Mouse (Mus musculus): ENCODE data around the gene Kyat1.
"Not testable (repeated sequence)": the region's sequence is repeated elsewhere in the genome, so short reads cannot be mapped to it uniquely, and the experiment has no call there.

Kyat1 gene

DNA sequence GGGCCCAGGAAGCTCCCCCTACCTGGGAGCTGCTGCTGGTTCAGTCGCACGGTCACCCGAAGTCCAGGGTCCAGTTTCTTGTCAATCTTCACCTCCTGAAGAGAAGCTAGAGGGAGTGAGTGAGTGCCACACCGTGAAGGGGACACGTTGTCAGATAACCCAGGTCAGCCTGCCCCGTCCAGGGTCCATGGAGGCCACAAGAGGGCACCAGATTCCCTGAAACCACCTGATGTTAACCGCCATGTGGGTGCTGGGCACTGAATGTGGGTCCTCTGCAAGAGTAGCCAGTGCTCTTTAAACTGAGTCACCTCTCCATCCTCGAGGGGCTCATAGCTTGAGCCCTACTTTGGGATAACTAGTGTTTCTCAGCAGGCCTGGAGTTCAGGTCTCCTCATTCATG is 29.8 kb downstream of the Kyat1 start:
- DNase-seq (ENCODE audit: extremely low read depth, low read depth, low spot score): no peak

DNA sequence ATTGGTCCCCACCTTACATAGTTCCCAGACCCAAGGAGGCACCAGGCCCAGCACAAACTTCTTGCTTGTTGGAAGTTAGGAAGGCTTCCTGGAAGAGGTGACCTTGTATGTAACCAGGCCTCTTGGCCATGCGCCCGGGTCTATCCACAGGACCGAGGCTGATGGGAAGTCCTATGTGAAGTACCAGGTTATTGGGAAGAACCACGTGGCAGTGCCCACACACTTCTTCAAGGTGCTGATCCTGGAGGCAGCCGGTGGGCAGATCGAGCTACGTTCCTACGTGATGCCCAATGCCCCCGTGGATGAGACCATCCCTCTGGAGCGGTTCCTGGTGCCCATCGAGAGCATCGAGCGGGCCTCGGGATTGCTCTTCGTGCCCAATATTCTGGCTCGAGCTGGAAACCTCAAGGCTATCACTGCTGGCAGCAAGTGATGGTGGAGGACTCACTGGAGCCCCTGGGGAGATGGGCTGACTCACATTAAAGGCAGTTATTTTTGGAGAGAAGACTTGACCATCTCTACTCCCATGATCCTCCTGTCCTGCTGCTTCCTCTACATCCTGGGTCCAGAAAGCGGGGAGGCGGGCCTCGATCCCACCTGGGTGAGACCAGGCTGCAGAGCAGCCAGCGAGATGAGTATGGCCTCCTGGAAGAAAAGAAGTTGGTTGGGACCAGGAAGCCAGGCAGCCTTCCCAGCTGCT is 32.0 kb downstream of the Kyat1 start:
- DNase-seq (ENCODE audit: extremely low read depth, low read depth, low spot score): no peak

DNA sequence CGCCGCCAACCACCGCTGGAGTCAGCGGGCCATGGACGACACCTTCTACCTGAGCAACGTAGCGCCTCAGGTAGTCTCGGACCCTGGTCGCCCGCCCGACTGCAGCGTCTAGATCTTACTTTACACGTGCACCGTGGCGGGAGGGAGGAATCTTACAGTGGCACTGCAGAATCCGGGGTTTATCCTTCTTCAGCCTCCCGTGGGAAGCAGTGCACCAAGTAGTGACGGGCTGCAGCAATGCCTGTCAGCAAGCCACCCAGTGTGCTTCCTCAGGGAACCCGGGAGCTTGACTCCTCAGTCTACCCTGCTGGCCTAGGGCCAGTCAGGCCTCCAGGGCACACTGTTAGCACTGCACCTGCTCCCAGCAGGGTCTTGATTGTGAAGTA is 33.7 kb downstream of the Kyat1 start:
- DNase-seq (ENCODE audit: extremely low read depth, low read depth, low spot score): no peak

DNA sequence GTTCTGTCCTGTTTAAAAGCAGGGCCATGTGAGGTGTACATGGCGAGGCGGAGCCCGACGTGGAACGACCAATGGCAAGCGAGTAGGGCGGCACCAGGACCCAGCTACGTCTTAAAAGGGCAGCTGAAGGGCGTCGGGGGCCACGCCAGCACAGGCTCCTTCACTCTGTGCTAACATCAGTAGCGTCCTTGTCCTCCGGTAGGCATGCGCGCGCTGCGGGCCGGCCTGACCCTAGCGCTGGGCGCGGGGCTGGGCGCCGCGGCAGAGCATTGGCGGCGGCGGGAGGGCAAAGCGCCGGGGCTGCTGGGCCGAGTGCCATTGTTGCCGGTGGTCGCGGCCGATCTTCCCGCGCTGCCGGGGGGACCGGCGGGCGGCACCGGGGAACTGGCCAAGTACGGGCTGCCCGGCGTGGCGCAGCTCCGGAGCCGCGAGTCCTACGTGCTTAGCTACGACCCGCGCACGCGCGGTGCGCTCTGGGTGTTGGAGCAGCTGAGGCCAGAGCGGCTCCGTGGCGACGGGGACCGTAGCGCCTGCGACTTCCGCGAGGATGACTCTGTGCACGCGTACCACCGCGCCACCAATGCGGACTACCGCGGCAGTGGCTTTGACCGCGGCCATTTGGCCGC is 34.2 kb downstream of the Kyat1 start, which contains the start of gene Endog:
Gene Endog (plus strand): TSS at position 123 of the 626 bp plus-strand sequence.
- no peak for DNase-seq (ENCODE audit: extremely low read depth, low read depth, low spot score)

DNA sequence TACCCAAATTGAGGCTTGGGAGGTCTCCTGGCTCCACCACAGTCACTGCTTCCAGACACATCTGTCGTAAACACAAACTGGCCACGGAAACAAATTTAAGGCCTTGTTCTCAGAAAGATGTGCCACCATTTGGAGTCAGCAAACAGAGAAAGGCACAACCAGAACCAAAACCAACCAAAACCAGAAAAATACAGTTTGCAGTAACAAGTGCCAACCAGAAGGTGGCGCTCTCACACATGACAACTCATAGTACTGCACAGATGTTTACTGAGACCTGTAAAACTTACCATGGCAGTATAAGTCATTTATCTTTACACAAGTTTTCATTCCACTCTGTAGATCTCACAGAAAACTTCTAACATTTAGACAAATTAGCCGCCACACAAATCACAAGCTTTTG is 39.0 kb downstream of the Kyat1 start:
- DNase-seq (ENCODE audit: extremely low read depth, low read depth, low spot score): no peak

DNA sequence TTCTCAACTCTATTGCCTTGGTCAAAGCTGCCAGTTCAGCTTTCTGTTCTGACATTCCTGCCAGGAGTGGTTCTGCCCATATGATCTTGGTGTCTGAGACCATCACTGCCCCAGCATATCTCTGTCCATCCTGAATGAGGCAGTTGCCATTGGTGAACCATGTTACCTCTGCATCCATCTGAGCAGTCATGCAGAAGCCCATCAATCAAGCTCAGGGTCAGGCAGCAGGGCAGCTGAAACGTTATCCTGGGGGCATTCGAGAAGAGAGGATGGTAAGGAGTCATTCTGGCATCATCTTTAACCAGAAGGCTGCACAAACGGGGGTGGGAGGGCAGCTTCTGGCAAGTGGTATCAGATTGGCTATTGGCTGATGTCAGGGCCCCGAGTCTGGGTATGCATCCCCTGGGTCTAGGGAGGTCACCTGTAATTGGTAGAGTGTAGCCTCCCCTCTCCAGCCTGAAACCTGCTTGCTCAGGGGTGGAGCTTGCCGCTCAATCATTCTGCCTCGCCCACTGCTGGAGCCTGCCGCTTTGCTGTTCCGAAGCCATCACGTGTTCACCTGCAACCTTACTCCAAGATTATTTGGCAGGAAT is 41.2 kb downstream of the Kyat1 start:
- no peak for DNase-seq (ENCODE audit: extremely low read depth, low read depth, low spot score)

DNA sequence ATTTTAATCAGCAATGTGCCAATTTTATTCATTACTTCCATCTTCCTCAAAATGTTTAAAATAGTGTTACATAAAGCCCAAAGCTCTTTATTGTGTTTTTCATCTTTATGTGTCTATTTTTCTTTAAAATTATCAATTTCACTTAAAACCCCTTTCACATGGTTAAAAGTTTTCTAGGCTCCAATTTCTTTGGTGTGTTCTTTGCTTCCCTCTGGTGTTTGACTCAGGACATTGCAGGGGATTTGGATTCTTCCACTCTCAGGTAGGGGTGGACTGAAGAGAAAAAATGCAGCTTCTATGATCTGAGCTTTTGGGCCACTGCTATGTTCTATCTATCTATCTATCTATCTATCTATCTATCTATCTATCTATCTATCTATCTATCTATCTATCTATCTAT is 43.8 kb downstream of the Kyat1 start:
- no peak for DNase-seq (ENCODE audit: extremely low read depth, low read depth, low spot score)

DNA sequence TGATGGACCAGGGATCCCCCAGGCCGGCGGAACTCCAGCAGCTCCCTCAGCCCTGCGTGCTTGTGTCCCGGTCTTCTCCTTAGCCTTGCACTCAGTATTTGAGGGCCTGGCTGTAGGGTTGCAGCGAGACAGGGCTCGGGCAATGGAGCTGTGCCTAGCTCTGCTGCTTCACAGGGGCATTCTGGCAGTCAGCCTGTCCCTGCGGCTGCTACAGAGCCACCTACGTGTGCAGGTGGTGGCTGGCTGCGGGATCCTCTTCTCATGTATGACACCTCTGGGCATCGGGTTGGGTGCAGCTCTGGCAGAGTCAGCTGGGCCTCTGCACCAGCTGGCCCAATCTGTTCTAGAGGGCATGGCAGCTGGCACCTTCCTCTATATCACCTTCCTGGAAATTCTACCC is 45.8 kb downstream of the Kyat1 start:
- not testable (repeated sequence) for DNase-seq (ENCODE audit: extremely low read depth, low read depth, low spot score)

DNA sequence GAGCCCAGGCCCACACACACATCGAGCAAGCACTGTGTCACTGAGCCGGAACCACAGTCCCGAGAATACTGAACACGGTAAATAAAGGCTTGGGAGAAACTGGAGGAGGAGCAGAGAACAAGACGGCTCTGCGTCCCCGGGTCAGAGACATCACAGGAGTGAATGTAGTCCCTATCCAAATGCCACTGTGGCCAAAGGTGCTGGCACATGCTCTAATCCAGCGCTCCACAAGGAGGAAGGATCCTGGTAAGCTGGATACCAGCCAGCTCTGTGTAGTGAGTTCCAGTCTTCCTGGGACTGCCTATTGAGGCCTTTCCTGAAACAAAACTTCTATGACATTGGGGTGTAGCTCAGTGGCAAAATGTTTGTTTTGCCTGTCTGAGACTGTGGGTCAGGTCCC is 53.0 kb downstream of the Kyat1 start:
- DNase-seq (ENCODE audit: extremely low read depth, low read depth, low spot score): peak; percentile 23

DNA sequence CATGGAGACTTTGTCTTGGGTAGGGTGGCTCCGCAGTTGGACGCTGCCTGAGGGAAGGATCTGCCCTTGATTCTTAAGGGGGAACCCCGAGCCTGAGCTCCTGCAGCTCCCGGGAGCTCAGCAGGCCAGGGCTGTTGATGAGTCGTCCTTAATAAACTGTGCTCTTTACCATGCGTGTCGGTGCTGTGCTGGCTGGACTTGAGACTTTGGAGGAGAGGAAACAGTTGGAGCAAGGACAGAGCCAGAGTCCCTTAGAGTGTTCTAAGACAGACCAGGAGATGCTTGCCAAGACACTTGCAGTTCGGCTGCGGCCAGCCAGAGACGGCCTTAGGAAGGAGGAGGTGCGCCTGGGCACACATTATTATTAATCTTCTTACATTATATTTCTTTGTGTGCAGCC is 53.8 kb downstream of the Kyat1 start:
- peak; percentile 31 for DNase-seq (ENCODE audit: extremely low read depth, low read depth, low spot score)

DNA sequence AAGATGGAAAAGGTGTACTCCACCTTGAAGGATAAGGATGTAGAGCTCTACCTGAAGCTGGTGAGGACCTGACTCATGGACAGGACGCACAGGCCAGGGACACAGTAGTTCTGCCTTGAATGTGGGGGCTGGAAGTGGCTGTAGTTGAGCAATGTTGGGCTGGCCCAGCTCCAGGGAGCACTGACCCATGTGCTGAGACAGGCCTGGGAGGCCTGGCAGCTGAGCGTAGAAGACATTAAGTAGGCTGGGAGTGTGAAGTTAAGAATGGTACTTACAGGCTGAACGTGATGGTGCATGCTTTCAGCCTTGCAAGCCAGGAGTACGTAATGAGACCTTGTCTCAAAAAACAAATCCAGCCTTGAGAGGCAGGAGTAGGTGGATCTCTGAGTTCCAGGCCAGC is 58.2 kb downstream of the Kyat1 start:
- peak; percentile 93 for DNase-seq (ENCODE audit: extremely low read depth, low read depth, low spot score)

DNA sequence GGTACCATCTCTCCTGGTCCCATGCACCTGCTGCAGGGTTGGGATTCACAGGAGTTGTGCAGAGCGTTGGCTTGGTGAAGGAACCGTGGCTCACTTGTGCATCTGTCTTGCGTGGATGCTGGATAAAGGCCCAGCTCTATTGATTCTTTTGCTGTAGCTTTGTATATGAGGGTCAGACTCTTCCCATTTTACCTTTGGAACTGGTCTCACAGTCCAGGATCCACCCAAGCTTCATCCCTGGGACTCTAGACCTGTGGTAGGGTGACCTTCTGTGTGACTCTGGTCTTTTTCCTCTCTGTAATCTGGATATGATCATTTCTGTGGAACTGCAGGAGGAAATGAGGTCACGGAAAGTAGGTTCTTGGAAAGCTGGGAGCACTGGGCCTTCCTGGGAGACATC is 61.2 kb downstream of the Kyat1 start:
- DNase-seq (ENCODE audit: extremely low read depth, low read depth, low spot score): no peak

DNA sequence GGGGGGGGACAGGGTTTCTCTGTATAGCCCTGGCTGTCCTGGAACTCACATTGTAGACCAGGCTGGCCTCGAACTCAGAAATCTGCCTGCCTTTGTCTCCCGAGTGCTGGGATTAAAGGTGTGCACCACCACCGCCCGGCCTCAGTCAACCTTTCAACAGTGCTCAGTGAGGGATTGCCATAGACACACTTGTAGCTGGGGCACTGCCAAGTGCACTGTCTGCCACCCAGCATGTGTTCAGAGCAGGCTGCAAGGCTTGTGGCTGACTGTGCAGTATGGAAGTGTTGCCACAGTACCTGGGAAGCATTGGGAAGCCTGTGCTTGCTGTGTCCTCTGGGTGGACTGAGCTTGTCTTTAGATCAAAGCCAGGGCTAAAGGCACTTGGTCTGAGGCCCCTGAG is 65.6 kb downstream of the Kyat1 start:
- not testable (repeated sequence) for DNase-seq (ENCODE audit: extremely low read depth, low read depth, low spot score)

DNA sequence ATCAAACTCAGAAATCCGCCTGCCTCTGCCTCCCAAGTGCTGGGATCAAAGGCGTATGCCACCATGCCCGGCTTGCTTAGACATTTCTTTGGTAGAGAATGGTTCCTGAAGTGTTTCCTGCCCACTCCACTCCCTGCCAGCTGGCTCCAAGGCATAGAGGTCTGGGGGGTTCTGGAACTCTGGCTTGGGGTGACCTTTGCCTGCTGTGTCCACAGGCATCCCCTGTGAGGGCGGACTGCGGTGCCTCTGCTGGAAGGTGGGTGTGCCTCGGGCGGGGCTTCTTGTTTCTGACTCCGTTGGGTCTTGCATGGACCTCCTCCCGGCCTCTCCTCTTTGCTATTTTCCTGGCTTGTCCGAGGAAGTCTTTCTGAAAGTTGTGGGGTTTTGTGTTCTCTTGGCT is 69.2 kb downstream of the Kyat1 start:
- no peak for DNase-seq (ENCODE audit: extremely low read depth, low read depth, low spot score)
